8 mouse cellular contexts compared by ENCODE assay signal in genomic region chrX:48409611-48410387, GRCm38 (mm10). TPM values are rescaled to one million over a fixed set of nuclear protein-coding genes. Genes with fewer than 3 reads are reported as not detected.
DNase-seq lines count a peak whose midpoint lies in the region; ATAC-seq and TF ChIP-seq lines count a peak whose summit lies in the region.

No protein-coding gene starts in this region.

- WGBS in heart, embryonic 12.5 days = 9% methylated on average over 35 of the region's 36 CpGs
- 17% methylated on average over 36 of the region's 36 CpGs for WGBS in kidney, embryonic 16.5 days

- peak overlapping the region; percentile 8; the same call in 1 of the 2 replicates for H3K27ac ChIP-seq in heart, embryonic 12.5 days (ENCODE audit: poor library complexity, severe bottlenecking)
- H3K27ac ChIP-seq in kidney, embryonic 16.5 days (ENCODE audit: low read length) = no peak overlapping the region

- TF ChIP-seq POLR2A in brain, embryonic 14.5 days (IDR thresholded peaks at IDR 0.05; ENCODE audit: borderline replicate concordance, extremely low read depth, insufficient read depth, insufficient read length, poor library complexity, severe bottlenecking) = no peak

- peaks cover 10% of the 10 kb centered on the region for H3K36me3 ChIP-seq in heart, embryonic 12.5 days
- peaks cover 8% of the 10 kb centered on the region; the same call in 1 of the 2 replicates for H3K36me3 ChIP-seq in kidney, embryonic 16.5 days (ENCODE audit: insufficient read depth, low read length)

- H3K9ac ChIP-seq in heart, embryonic 12.5 days = peak overlapping the region; percentile 51
- H3K9ac ChIP-seq in kidney, embryonic 16.5 days (replicated peaks; ENCODE audit: low read length) = no peak overlapping the region

- TF ChIP-seq CTCF in brain, embryonic 14.5 days (IDR thresholded peaks at IDR 0.05; ENCODE audit: borderline replicate concordance, extremely low read depth, insufficient read depth, insufficient read length) = peak; percentile 77

- H3K4me1 ChIP-seq in heart, embryonic 12.5 days (replicated peaks) = peaks cover 12% of the 10 kb centered on the region
- no peaks in the 10 kb centered on the region for H3K4me1 ChIP-seq in kidney, embryonic 16.5 days (ENCODE audit: insufficient read depth, low read length)

- peak; percentile 92 for ATAC-seq in erythroblast, adult 5-6 weeks (replicated peaks; ENCODE audit: low FRiP score, poor library complexity, severe bottlenecking)
- ATAC-seq in heart, embryonic 12.5 days (ENCODE audit: insufficient number of reproducible peaks, low FRiP score) = peak; percentile 84
- peak; percentile 88 for ATAC-seq in kidney, embryonic 16.5 days (ENCODE audit: low FRiP score, low TSS enrichment)

- DNase-seq in B cell, adult 2 months = peak; percentile 88 to 90
- peak; percentile 78 for DNase-seq in brain, embryonic 14.5 days (ENCODE audit: low read depth)
- DNase-seq in liver = peak; percentile 90
- peak; percentile 41 to 67 for DNase-seq in monocyte, adult 2 months (ENCODE audit: low read depth in 1 of 2, low spot score in 2 of 2)
- peak; percentile 80 to 88 for DNase-seq in spleen, postnatal 14 days (ENCODE audit: low spot score in 2 of 2)

- H3K27me3 ChIP-seq in heart, embryonic 12.5 days (replicated peaks) = no peaks in the 10 kb centered on the region
- peaks cover 3% of the 10 kb centered on the region; the same call in 1 of the 2 replicates for H3K27me3 ChIP-seq in kidney, embryonic 16.5 days (ENCODE audit: insufficient read depth, low read length)

- peak overlapping the region; percentile 50 for H3K4me3 ChIP-seq in heart, embryonic 12.5 days
- H3K4me3 ChIP-seq in kidney, embryonic 16.5 days (ENCODE audit: low read length) = peak overlapping the region; percentile 49

- peak overlapping the region; percentile 69 for H3K4me2 ChIP-seq in heart, embryonic 12.5 days
- H3K4me2 ChIP-seq in kidney, embryonic 16.5 days (replicated peaks; ENCODE audit: low read depth, low read length) = peak overlapping the region; percentile 51

- no peaks in the 10 kb centered on the region for H3K9me3 ChIP-seq in heart, embryonic 12.5 days (replicated peaks)
- no peaks in the 10 kb centered on the region for H3K9me3 ChIP-seq in kidney, embryonic 16.5 days (ENCODE audit: low read length)

RNA-seq across cellular contexts. Expression of gene Elf4, which starts 53.1 kb away (rescaled TPM):
- polyA plus RNA-seq in brain, embryonic 14.5 days (2012; rRNA removed) = 2.1 and 2.8 TPM in 2 replicates
- total RNA-seq in erythroblast, adult 5-6 weeks (2015; ENCODE audit: low replicate concordance) = 24.5 and 26.5 TPM in 2 replicates
- 2.9 and 6.3 TPM in 2 replicates for total RNA-seq in erythroblast, adult 5-6 weeks (2017; ENCODE audit: low replicate concordance)
- polyA plus RNA-seq in heart, embryonic 12.5 days (2016; fragmentation: Nextera tagmentation; extraction: Ambion mirVana) = 17.0 and 18.7 TPM in 2 replicates
- 5.1 and 5.8 TPM in 2 replicates for polyA plus RNA-seq in kidney, embryonic 16.5 days (2015; fragmentation: Nextera tagmentation; extraction: Ambion mirVana)
